Mouse (Mus musculus): ENCODE results near the gene Ap5b1. TPM values are rescaled to one million over a fixed set of nuclear protein-coding genes. Genes with fewer than 3 reads are reported as not detected.

Gene Ap5b1
- 2.6 and 3.7 TPM in 2 replicates for polyA plus RNA-seq (2014; fragmentation: Nextera tagmentation; extraction: Ambion mirVana)

GRCm38 (mm10) chr19:5567534-5568469, at the start of gene Ap5b1:
Gene Ap5b1 (plus strand): TSS chr19:5568025.
- peak; percentile 90 for ATAC-seq (ENCODE audit: low read depth)
- WGBS = under 1% methylated on average over 69 of the region's 102 CpGs
- H3K9me3 ChIP-seq (ENCODE audit: control insufficient read depth, low read length) = no peaks in the 10 kb centered on the region

GRCm38 (mm10) chr19:5518721-5519120, 49.1 kb upstream of the Ap5b1 start:
- no peak overlapping the region for H3K27ac ChIP-seq (ENCODE audit: low read depth, low read length)
- H3K9ac ChIP-seq (replicated peaks; ENCODE audit: low read depth, low read length) = no peak overlapping the region
- H3K4me2 ChIP-seq (ENCODE audit: low read depth, low read length) = no peak overlapping the region
- H3K27me3 ChIP-seq (ENCODE audit: control insufficient read depth, insufficient read depth, low read length) = no peaks in the 10 kb centered on the region
- no peak overlapping the region for H3K4me3 ChIP-seq (ENCODE audit: low read depth, low read length)
- 92% methylated on average over 3 of the region's 3 CpGs for WGBS
- no peaks in the 10 kb centered on the region for H3K9me3 ChIP-seq (ENCODE audit: control insufficient read depth, low read length)
- no peaks in the 10 kb centered on the region for H3K4me1 ChIP-seq (ENCODE audit: control insufficient read depth, insufficient read depth, low read length)
- no peak for ATAC-seq (ENCODE audit: low read depth)
- H3K36me3 ChIP-seq (ENCODE audit: control insufficient read depth, insufficient read depth, low read length) = no peaks in the 10 kb centered on the region

More at GRCm38 (mm10) chr19:5567534-5568469, at the start of gene Ap5b1:
- H3K9ac ChIP-seq (replicated peaks; ENCODE audit: low read depth, low read length) = peak within 1 kb of the TSS; percentile 78
- peaks cover 3% of the 10 kb centered on the region; the same call in 1 of the 2 replicates for H3K27me3 ChIP-seq (ENCODE audit: control insufficient read depth, insufficient read depth, low read length)
- peak within 1 kb of the TSS; percentile 72 for H3K4me3 ChIP-seq (ENCODE audit: low read depth, low read length)
- 0 out of 2 replicates have a peak, but pooled peaks cover 10% of the 10 kb centered on the region for H3K4me1 ChIP-seq (ENCODE audit: control insufficient read depth, insufficient read depth, low read length)
- peak within 1 kb of the TSS; percentile 85 for H3K4me2 ChIP-seq (ENCODE audit: low read depth, low read length)
- no peaks in the 10 kb centered on the region for H3K36me3 ChIP-seq (ENCODE audit: control insufficient read depth, insufficient read depth, low read length)
- peak within 1 kb of the TSS; percentile 85 for H3K27ac ChIP-seq (ENCODE audit: low read depth, low read length)

- Histone ChIP-seq H3K4me3 (ENCODE audit: low read depth, low read length) (no peak overlapping the region), H3K4me1 (ENCODE audit: control insufficient read depth, insufficient read depth, low read length) (0 out of 2 replicates have a peak, but pooled peaks cover 3% of the 10 kb centered on the region), H3K9me3 (ENCODE audit: control insufficient read depth, low read length) (no peaks in the 10 kb centered on the region), H3K9ac (replicated peaks; ENCODE audit: low read depth, low read length) (no peak overlapping the region), H3K4me2 (ENCODE audit: low read depth, low read length) (no peak overlapping the region), H3K36me3 (ENCODE audit: control insufficient read depth, insufficient read depth, low read length) (no peaks in the 10 kb centered on the region), H3K27ac (ENCODE audit: low read depth, low read length) (no peak overlapping the region), H3K27me3 (ENCODE audit: control insufficient read depth, insufficient read depth, low read length) (no peaks in the 10 kb centered on the region)
- ATAC-seq (ENCODE audit: low read depth) = no peak
- 76% methylated on average over 5 of the region's 5 CpGs for WGBS
Observed at GRCm38 (mm10) chr19:5525204-5525603, 42.6 kb upstream of the Ap5b1 start.

- Histone ChIP-seq H3K27me3 (ENCODE audit: control insufficient read depth, insufficient read depth, low read length) (no peaks in the 10 kb centered on the region), H3K4me3 (ENCODE audit: low read depth, low read length) (no peak overlapping the region), H3K4me1 (ENCODE audit: control insufficient read depth, insufficient read depth, low read length) (0 out of 2 replicates have a peak, but pooled peaks cover 3% of the 10 kb centered on the region), H3K36me3 (ENCODE audit: control insufficient read depth, insufficient read depth, low read length) (no peaks in the 10 kb centered on the region), H3K9ac (replicated peaks; ENCODE audit: low read depth, low read length) (no peak overlapping the region), H3K4me2 (ENCODE audit: low read depth, low read length) (no peak overlapping the region), H3K27ac (ENCODE audit: low read depth, low read length) (no peak overlapping the region), H3K9me3 (ENCODE audit: control insufficient read depth, low read length) (no peaks in the 10 kb centered on the region)
- ATAC-seq (ENCODE audit: low read depth) = peak; percentile 77
- 14% methylated on average over 20 of the region's 20 CpGs for WGBS
Observed at GRCm38 (mm10) chr19:5529325-5530137, 38.3 kb upstream of the Ap5b1 start.

DNA sequence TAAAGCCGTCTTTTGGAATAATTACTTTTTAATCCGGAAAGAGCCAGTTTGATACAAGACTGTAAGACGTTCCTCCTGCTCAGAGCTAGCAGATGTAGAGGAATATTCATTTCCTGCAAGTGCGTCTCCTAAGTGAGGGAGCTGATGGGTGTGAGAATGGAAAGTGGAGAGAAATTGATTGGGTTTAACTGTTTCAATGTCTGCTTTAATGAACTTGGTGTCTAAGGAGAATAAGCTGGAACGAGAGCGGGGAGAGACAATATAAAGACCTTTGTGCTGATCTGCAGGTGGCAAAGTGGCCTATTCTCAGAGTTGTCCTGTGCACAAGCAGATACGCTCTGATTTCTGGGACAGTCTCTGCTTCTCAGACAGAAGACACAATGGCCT, 37.7 kb upstream of the Ap5b1 start:
- no peak for ATAC-seq (ENCODE audit: low read depth)
- Histone ChIP-seq H3K4me2 (ENCODE audit: low read depth, low read length) (no peak overlapping the region), H3K9me3 (ENCODE audit: control insufficient read depth, low read length) (no peaks in the 10 kb centered on the region), H3K36me3 (ENCODE audit: control insufficient read depth, insufficient read depth, low read length) (no peaks in the 10 kb centered on the region), H3K27me3 (ENCODE audit: control insufficient read depth, insufficient read depth, low read length) (no peaks in the 10 kb centered on the region), H3K4me1 (ENCODE audit: control insufficient read depth, insufficient read depth, low read length) (0 out of 2 replicates have a peak, but pooled peaks cover 3% of the 10 kb centered on the region), H3K27ac (ENCODE audit: low read depth, low read length) (no peak overlapping the region), H3K4me3 (ENCODE audit: low read depth, low read length) (no peak overlapping the region), H3K9ac (replicated peaks; ENCODE audit: low read depth, low read length) (no peak overlapping the region)
- 27% methylated on average over 7 of the region's 7 CpGs for WGBS

GRCm38 (mm10) chr19:5532520-5532919, 35.3 kb upstream of the Ap5b1 start:
- H3K36me3 ChIP-seq (ENCODE audit: control insufficient read depth, insufficient read depth, low read length) = no peaks in the 10 kb centered on the region
- H3K4me1 ChIP-seq (ENCODE audit: control insufficient read depth, insufficient read depth, low read length) = 0 out of 2 replicates have a peak, but pooled peaks cover 3% of the 10 kb centered on the region
- WGBS = 74% methylated on average over 8 of the region's 8 CpGs
- no peaks in the 10 kb centered on the region for H3K27me3 ChIP-seq (ENCODE audit: control insufficient read depth, insufficient read depth, low read length)
- H3K4me3 ChIP-seq (ENCODE audit: low read depth, low read length) = no peak overlapping the region
- H3K4me2 ChIP-seq (ENCODE audit: low read depth, low read length) = no peak overlapping the region
- no peak overlapping the region for H3K9ac ChIP-seq (replicated peaks; ENCODE audit: low read depth, low read length)
- no peaks in the 10 kb centered on the region for H3K9me3 ChIP-seq (ENCODE audit: control insufficient read depth, low read length)
- H3K27ac ChIP-seq (ENCODE audit: low read depth, low read length) = no peak overlapping the region
- ATAC-seq (ENCODE audit: low read depth) = no peak

- Histone ChIP-seq H3K4me3 (ENCODE audit: low read depth, low read length) (no peak overlapping the region), H3K36me3 (ENCODE audit: control insufficient read depth, insufficient read depth, low read length) (no peaks in the 10 kb centered on the region), H3K9me3 (ENCODE audit: control insufficient read depth, low read length) (no peaks in the 10 kb centered on the region), H3K9ac (replicated peaks; ENCODE audit: low read depth, low read length) (no peak overlapping the region), H3K4me1 (ENCODE audit: control insufficient read depth, insufficient read depth, low read length) (no peaks in the 10 kb centered on the region), H3K27me3 (ENCODE audit: control insufficient read depth, insufficient read depth, low read length) (no peaks in the 10 kb centered on the region), H3K27ac (ENCODE audit: low read depth, low read length) (no peak overlapping the region), H3K4me2 (ENCODE audit: low read depth, low read length) (no peak overlapping the region)
- 79% methylated on average over 8 of the region's 8 CpGs for WGBS
- no peak for ATAC-seq (ENCODE audit: low read depth)
Observed at GRCm38 (mm10) chr19:5538786-5539185, 29.0 kb upstream of the Ap5b1 start.

GRCm38 (mm10) chr19:5543362-5543761, 24.5 kb upstream of the Ap5b1 start:
- H3K9ac ChIP-seq (replicated peaks; ENCODE audit: low read depth, low read length) = no peak overlapping the region
- no peak overlapping the region for H3K27ac ChIP-seq (ENCODE audit: low read depth, low read length)
- H3K4me2 ChIP-seq (ENCODE audit: low read depth, low read length) = no peak overlapping the region
- H3K9me3 ChIP-seq (ENCODE audit: control insufficient read depth, low read length) = no peaks in the 10 kb centered on the region
- no peak for ATAC-seq (ENCODE audit: low read depth)
- 86% methylated on average over 9 of the region's 9 CpGs for WGBS
- no peaks in the 10 kb centered on the region for H3K4me1 ChIP-seq (ENCODE audit: control insufficient read depth, insufficient read depth, low read length)
- H3K4me3 ChIP-seq (ENCODE audit: low read depth, low read length) = no peak overlapping the region
- H3K27me3 ChIP-seq (ENCODE audit: control insufficient read depth, insufficient read depth, low read length) = no peaks in the 10 kb centered on the region
- no peaks in the 10 kb centered on the region for H3K36me3 ChIP-seq (ENCODE audit: control insufficient read depth, insufficient read depth, low read length)

Measured in neural tube, embryonic 14.5 days (tissue).